Mouse (Mus musculus) MN1 (cell line): Measurements from ENCODE around the gene Fgfr2.

ENCODE experiments used
- DNase-seq: peaks from one replicate; pipeline ENCODE4 v3.0.0-alpha.2; 2016; ENCODE audit warnings: low spot score

Fgfr2 gene

DNA sequence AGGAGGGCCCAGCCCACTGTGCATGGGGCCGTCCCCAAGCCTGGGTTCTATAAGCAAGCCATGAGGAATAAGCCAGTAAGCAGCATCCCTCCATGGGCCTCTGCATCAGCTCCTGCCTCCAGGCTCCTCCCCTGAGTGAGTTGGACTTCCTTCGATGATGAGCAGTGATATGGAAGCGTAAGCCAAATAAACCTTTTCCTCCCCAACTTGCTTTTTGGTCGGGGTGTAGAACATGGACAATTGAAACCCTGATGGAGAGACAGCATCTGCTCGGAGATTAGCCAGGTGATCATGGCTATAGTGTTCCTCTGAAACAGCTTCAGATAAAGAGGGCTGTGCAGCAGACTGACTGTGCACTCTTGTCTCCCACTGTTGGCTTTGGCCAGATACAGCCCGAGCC lies 2155.2 kb downstream of the Fgfr2 start:
- no peak for DNase-seq

DNA sequence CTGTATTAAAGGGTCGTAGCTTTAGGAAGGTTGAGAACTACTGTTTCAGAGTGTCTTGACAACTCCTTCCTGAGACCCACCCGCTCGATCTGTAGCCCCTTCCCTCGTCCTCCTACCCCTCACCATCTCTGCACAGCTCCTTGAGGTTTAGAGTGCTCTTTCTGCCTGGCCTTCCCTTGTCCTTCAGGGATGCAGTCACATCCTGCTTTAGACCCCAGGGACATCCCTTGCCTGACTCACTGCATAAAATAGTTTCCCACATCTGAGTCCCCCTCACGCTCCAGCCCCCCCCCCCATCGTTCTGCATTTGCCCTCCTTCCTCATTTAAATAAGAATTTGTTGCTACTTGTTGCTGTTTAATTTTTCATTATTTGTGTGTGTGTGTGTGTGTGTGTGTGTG lies 2156.3 kb downstream of the Fgfr2 start:
- no peak for DNase-seq

DNA sequence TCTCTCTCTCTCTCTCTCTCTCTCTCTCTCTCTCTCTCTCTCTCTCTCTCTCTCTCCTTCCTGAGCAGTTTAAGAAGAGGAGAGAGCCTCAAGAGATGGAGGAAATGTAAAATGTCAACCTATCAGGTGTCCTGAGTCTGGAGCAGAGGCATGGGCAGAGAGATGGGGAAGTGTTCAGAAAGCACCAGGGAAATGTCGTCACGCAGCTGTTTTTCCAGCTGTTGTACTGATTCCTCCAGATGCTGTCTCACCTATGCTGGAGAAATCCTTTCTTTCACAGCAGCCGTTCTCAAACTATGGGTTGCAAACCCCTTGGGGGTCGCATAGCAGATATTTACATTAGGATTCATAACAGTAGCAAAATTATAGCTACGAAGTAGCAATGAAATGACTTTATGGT lies 2156.7 kb downstream of the Fgfr2 start:
- no peak for DNase-seq

DNA sequence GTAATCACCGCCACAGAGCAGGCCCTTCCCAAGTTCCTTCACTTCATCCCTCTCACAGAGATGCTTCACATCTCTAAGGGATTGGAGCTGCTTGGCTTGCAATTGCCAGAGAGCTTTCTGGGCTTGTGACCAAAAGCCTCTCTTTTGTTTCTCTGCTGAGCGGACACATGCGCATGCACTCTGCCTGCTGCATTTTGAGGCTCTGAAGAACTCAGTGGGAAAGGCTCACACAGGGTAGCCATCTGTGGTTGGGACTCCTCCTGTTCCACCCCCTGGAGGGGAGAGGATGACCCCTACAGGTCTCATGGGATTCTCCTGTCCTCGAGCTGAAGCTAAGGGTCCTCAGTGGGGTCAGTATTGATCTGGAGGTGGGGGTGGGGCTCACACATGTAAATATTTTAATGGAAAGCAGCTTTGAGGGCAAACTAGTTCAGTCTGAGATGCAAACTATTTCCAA lies 2157.2 kb downstream of the Fgfr2 start:
- peak; percentile 37 for DNase-seq

DNA sequence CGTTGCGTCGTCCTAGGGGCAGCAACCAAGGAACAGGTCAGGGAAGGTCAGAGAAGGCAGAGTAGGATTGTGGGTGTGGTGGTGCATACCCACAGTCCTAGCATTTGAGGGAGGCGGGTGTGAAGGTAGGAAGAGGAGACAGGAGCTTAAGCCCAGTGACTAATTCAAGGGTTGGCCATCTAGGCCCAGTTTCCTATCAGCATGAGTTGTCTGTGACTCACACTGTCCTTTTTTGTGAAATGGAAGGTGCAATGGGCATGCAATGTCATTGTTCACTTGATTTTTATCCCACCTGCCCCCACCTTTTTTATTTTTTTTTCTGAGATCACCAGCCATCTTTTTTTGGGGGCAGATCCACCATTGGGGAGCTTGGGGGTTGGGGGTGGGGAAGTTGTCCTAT lies 2157.8 kb downstream of the Fgfr2 start:
- peak; percentile 29 for DNase-seq

DNA sequence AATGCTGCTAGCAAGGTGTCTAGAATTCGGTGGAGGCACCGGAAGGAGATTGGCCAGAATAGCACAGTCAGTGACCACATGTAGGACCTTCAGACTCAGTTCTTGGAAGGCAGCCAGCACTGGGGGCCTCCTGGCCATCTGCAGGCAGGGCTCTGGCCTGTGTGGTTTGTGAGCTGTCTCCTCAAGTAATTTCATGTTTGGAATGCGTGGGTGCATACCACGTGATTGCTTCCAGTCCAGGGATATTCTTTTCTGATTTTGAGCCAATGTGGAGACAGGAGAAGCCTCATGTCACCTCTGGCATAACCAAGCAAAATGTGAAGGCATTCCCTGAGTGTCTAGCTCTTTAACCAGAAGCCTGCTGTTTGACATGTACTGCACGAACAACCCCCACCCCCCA lies 2158.5 kb downstream of the Fgfr2 start:
- DNase-seq: peak; percentile 87

DNA sequence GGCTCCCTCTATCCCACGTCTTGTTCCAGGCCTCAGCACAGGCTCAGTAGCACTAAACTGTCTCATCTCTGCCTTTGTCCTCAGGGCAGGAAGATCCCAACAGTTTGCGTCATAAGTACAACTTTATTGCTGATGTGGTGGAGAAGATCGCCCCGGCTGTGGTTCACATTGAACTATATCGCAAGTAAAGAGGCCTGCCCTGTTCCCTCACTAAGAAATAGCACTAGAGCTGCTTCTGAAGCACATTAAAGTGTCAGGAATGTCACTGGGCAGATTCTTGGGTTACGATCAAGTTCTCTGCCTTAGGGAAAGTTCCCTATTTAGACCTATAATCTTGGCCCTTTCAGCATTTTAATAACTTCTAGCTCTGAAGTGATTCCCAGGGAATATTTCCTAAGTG lies 2161.7 kb downstream of the Fgfr2 start:
- no peak for DNase-seq

DNA sequence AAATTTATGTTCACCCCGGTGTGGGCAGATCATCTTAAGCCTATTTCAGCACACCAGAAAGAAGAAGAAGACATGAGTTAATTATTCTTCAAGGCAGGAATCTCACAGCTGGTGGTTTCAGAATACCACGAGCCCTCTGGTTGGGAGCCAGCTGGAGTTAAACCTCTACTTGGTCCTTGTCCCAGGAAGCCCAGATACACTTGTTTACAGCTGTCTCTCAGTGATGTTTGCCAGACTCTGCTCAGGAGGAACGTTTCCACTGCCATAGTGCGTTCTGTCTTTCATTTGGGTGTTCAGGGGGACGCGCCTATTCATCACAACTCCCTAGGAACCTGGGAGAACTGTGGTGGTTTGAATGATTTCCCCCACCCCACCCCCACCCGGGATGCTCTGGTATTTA lies 2163.3 kb downstream of the Fgfr2 start:
- DNase-seq: peak; percentile 82

DNA sequence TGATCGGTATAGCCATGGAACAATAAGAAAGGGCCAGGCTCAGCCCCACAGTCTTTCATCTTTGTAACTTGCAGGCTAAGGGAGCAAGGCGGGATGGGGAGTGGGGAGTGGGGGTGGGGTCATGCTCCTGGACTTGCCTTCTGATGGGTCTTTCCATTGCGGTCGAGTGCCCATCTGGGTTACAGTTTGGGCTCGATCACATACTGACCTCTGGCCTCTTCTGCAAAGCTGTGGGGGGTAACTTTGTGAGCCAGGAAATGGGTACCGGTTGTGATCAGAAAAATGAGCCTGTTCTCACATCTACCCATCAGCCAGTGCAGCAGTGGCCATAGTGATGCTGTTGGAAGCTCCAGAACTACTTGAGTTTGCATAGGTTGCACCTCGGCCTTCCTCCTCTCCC lies 2164.6 kb downstream of the Fgfr2 start:
- DNase-seq: no peak

DNA sequence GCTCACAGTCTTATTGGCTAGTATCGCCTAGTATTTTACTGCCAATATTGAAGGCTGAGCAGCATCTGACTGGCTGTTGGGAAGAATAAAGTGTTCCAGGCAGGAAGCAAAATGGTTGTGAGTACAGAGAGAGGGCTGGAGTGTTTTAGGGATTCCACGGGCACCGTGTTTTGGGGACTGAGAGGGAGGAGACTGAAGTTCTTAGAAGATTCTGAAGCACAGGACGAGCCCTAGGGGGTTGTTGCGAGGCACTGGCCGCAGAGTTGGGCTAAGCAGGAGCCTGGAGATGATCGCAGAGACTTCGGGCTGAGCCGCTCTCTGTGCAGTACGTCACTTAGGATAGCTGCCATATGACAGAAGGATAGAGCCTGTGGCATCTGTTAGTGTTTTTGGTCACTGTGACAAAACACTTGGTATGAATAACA lies 2169.0 kb downstream of the Fgfr2 start:
- DNase-seq: no peak

DNA sequence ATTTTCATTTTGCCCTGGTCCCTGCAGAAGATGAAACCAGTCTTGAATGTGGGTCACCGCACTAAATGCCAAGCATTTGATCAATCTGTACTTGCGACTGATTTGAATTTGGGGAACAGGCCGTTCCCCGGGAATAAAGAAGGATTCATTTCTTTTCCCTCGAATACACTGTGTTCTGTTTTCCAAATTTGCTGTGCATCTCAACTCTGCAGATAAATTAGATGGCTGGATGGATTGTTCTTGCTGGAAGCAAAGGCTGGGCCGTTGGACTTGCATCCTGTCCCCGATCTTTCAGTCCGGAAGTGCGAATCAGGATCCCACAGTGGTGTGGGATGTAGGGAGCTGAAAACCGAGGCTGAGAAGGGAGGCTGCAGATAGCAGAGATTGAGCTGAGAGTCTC lies 2169.8 kb downstream of the Fgfr2 start:
- DNase-seq: no peak

DNA sequence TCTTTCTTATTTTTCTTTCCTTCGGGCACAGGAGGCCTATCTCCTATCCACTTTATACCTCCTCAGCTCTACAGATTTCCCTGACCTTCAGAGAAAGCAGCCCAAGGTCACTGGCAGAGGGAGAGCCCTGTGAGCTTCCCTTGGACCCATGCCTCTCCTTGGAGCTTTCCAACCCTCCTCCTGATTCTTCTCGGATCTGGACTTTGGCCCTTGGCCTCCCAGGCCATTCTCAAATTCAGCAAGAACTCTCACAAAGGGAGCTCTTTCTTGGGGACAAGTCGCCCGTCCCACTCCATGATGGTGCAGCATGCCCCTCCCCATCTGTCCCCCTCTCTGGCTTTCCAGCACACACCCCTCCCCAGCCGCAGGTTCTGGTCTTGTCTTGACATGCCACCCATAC lies 2172.1 kb downstream of the Fgfr2 start:
- no peak for DNase-seq

DNA sequence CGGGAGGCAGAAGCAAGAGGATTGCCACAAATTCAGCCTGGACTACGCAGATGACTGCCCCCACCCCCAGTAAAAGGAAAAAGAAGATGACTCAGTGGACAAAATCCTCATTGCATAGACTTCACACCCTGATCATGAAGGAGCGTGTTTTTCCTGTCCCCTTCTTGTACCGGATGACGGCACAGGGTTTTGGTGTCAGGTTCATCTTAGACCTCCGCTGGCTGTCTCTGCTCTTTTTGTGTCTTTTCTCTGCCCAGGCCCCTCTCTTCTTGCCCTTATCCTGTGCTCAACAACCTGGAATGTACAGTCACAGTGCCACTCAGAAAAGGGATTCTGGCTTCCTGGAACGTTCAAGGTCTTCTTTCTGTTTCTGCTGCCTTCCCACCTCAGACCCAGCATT lies 2172.7 kb downstream of the Fgfr2 start:
- no peak for DNase-seq

DNA sequence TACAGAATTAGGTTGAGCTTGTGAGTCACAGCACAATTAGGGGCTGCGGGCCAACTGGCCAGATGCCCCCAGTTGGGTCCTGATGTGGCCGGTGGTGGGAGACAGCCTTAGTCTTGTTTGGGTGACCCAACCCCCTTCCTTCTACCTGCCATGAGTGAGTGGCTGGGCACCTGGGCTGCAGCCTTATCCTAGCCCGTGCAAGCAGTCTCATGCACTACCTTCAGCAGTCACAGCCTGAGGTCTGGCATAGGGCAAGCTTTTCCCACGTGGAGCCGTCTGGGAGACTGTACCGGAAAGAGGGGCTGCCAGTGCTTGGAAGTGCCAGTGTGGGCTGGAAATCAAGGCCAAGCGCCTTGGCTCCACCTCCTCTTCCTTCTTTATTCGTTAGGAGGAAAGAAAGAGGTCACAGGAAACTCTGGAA lies 2173.8 kb downstream of the Fgfr2 start:
- peak; percentile 50 for DNase-seq

DNA sequence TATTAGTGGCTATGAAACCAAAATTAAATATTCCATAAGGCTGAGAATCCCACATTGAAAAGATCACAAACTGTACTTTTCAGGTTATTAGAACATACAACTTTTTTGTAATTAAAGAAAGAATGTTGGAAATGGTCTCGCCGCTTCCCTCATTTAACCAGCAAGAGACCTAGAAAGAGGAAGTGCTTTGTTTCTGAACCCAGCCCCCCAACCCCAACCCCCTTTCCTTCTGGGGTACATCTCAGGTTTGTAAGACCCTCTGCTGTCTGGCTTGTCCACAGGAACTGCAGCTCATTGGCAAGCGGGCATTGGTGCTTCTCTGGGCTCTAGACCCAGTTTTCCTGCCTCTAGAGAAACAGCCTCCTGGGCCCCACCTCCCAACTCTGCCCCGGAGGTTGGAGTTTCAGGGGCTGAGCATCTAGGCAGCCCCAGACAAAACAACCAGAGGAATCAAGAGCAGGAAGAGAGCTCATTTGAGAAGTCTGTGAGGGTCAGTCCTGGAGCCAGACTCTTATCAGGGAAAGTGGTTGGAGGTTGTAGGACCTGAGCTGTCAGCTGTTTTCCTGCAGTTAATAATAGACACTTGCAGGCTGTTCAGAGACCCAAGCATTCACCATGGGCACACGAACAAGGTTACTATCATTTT lies 2174.5 kb downstream of the Fgfr2 start:
- no peak for DNase-seq

DNA sequence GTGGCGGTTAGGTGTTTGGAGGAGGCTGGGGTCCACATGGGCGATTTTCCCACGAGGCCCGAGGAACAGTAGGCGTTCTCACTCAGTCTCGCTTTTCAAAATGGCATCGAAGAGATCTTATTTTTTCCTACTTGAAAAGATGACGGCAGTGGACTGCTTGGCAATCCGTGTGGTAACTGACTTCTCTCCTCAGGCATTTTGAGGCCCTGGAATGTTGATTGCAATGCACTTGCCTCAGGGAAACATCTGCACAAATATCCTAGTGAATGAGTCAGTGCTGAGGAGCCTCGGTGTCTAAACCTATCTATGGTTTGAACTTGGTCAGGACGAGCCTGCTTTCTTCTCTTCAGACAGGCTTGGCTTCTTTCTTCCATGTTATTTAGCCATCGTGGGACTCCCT lies 2176.8 kb downstream of the Fgfr2 start:
- no peak for DNase-seq

DNA sequence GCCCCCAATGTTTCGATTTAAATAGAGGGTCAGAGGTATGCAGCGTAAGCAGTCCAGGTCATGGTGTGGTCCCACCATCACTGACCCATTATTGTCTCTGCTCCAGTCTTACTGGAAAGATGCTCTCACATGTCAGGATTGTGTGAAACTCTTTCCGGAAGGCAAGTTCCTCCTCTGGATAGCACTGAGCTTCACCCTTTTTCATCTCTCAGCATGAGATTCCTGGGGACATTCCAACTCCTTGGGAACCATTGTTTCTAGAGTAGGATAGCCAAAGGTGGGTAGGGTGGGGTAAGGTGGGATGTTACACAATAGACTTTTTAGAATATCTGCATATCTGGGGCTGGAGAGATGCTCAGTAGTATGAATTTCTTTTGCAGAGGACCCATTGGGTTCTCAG lies 2177.4 kb downstream of the Fgfr2 start:
- no peak for DNase-seq

DNA sequence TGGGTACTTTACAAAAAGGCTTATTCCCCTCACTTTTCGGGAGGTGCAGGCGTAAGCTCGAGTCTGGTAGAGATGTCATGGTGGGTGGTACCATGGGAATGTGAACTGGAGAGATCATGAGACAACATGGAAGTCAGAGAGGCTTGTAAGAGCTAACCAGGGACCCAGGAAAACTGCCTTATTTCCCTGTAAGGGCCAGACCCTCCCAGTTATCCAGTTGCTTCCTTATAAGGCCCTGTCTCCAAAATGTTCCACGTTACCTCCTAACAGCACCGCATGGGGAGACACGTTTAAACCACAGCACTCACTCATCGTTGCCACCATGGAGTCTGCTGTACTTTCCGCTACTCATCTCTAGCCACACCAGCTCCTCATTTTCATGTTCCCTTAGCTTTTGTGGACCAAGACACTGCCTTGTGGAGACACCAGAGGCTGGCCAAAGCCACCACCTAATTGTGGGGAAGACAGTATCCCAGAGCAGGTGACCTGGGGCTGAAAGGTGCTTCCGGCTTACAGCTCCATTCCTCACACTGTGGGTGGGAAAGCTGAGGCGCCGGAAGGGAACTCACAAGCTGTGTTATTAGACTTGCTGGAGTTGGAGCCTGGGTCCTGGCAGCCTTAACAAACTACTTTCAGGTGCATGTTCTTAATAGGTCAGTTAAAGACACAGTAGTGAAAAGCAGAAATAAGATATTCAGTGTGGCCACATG lies 2178.2 kb downstream of the Fgfr2 start:
- no peak for DNase-seq

DNA sequence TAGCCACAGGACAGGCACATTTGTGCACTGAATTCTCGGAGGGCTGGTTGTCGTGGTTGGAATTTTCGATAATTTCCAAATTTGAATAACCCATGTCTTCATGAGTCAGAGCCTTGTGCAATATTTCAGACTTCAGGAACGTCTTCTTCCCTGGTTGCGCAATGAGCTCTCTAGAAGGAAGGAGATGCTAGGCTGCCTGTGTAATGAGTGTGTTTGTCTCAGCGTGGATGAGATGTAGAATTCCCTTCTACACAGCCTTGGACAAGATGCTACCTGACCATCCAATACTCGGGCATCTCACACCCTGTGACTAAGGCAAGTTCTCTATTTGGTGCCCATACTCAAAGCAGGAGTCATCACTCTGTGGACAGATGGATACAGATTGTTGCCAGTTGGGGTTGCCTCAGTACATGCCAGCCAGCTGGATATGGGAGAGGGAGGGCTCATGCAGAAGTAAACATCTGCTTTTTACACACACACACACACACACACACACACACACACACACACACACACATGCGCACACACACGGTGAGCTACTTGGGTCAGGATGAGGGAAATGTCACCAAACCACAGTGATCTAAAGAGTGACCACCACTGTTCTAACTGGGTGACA lies 2179.8 kb downstream of the Fgfr2 start:
- no peak for DNase-seq

DNA sequence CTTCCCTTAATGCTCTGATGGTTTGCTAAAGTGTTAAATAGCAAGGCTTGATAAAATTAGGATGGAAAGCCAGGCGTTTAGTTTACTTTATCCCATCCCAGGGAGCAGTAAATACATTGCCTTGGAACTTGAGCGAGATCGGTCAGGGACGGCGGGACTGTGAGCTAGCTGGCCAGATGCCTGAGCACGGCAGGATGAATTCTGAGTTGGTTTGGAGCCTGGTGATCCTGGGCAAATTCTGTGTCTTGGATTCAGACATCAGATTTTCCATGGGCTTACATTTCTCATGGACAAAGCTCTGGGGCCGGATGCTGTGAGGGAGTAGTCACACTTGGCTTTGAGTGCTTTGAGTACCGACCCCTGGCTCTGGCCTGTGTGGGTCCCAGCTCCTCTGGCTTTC lies 2182.4 kb downstream of the Fgfr2 start:
- DNase-seq: no peak

DNA sequence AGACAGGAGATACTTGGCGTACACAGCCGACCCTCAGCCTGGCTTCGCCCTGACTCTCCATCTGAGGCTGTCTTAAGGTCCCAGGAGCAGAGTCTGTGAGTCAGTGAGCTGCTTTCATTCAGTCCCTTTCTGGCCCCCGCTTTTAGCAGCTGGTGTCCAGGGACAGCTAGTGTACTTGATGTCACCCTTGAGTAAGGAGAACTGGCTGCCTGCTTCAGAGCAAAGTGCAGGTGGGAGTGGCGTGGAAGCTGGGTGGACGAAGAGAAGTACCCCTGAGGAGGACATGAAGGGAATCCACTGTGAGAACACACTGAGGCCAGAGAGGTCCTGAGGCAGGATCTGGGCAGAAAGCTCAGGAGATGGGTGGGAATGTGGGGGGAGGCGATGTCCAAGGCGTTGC lies 2184.3 kb downstream of the Fgfr2 start:
- no peak for DNase-seq

DNA sequence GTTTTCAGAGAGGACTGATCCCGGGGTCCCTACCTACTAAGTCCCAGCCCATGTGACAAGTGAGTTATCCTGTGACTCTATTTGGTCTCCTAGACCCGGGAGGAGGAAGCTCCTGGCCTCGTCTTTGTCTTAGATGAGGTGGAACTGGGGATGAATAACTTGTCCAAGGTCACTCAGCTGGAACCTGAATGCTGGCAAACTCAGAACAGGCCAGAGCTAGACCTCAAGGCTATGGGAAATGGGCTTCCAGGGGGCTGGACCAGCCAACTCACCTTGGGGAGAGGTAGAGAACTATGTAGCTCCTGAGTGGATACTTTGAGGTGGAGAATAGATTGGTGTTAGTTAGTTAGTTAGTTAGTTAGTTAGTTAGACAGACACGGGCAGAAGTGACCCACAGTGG lies 2185.1 kb downstream of the Fgfr2 start:
- no peak for DNase-seq

DNA sequence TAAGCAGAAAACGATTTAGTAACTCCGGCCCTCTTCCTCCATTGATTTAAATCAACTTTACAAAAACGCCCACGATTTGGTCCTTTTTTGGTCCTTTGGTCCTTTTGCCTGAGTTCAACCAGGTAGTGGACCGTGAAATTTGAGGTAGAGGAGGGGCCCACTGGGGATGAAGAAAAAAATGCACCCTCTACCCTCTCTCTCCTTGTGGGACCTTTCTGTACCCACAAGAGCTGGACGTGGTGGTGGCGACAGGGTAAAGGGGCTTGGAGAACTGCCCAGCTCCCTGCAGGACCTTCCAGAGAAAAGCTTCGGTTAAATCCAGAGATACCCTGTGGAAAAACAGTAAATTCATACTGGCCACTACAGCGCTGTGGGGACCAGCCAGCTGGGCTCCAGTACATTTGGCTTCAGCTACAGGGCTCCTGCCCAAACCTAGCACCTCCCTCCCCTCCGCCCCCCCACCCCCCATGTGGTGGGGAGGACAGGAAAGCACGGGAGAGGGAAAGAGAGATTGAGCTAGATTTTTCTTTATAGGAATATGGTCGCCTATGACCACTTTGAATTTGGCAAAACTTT lies 2185.8 kb downstream of the Fgfr2 start:
- DNase-seq: no peak
